In genomic region chrX:167417654-167418053, GRCm38 (mm10) we compare ENCODE assay signal across 33 mouse cellular contexts.
"Had no signal": no experiment of that assay in that cellular context is flagged by ENCODE, and none has a peak within 500 bp of the region (broad histone marks: within the 10 kb centered on the region; RNA-seq: fewer than 3 reads in every experiment).

No protein-coding gene starts in this region.

- H3K4me3 ChIP-seq: heart, adult 2 months; heart, embryonic 10.5 days; heart, embryonic 12.5 days; heart, embryonic 13.5 days; heart, embryonic 15.5 days; hindbrain, embryonic 10.5 days; hindbrain, embryonic 12.5 days; hindbrain, embryonic 13.5 days; hindbrain, embryonic 15.5 days; kidney, embryonic 15.5 days; layer of hippocampus, adult 2 months; left cerebral cortex, adult 2 months had no signal

- H3K27me3 ChIP-seq: heart, embryonic 12.5 days; heart, embryonic 13.5 days; heart, embryonic 15.5 days had no signal

- H3K27ac ChIP-seq: heart, adult 2 months; heart, embryonic 10.5 days; heart, embryonic 13.5 days; heart, embryonic 15.5 days; hindbrain, embryonic 10.5 days; hindbrain, embryonic 12.5 days; hindbrain, embryonic 13.5 days; hindbrain, embryonic 15.5 days; hindbrain, postnatal 0 days; kidney, embryonic 15.5 days; kidney, postnatal 0 days; layer of hippocampus, adult 2 months; left cerebral cortex, adult 2 months had no signal

- H3K9me3 ChIP-seq: heart, embryonic 10.5 days; heart, embryonic 12.5 days; heart, embryonic 13.5 days; heart, embryonic 15.5 days; hindbrain, embryonic 10.5 days; hindbrain, embryonic 12.5 days; hindbrain, embryonic 13.5 days; hindbrain, embryonic 15.5 days; kidney, embryonic 15.5 days had no signal

- DNase-seq: heart, adult 2 months; heart, postnatal 10 days; heart, postnatal 14 days; heart, postnatal 36 days; heart, postnatal 4 days; kidney, adult 11 months; kidney, adult 18-20 months; kidney, adult 2 months; kidney, adult 8-10 months; kidney, adult 9 months; kidney, postnatal 10 days; kidney, postnatal 14 days; kidney, postnatal 25 days; kidney, postnatal 36 days; kidney, postnatal 4 days; layer of hippocampus, adult 9-11 months; layer of hippocampus, postnatal 36 days had no signal

- H3K9ac ChIP-seq: heart, embryonic 12.5 days; heart, embryonic 13.5 days; heart, embryonic 15.5 days; hindbrain, embryonic 12.5 days; hindbrain, embryonic 13.5 days; hindbrain, embryonic 15.5 days; kidney, embryonic 15.5 days had no signal

- ATAC-seq: hindbrain, embryonic 16.5 days; hindbrain, postnatal 0 days; inflammation-experienced regulatory T-cells, adult 6 months had no signal

- H3K4me2 ChIP-seq: heart, embryonic 11.5 days; heart, embryonic 12.5 days; heart, embryonic 13.5 days; heart, embryonic 15.5 days; hindbrain, embryonic 12.5 days; hindbrain, embryonic 13.5 days; hindbrain, embryonic 15.5 days; kidney, embryonic 15.5 days had no signal

- H3K36me3 ChIP-seq: heart, embryonic 10.5 days; heart, embryonic 12.5 days; heart, embryonic 13.5 days; heart, embryonic 15.5 days; hindbrain, embryonic 10.5 days; hindbrain, embryonic 12.5 days; hindbrain, embryonic 13.5 days; hindbrain, embryonic 15.5 days; kidney, embryonic 15.5 days had no signal

- H3K4me1 ChIP-seq: heart, embryonic 10.5 days; heart, embryonic 12.5 days; heart, embryonic 13.5 days; heart, embryonic 15.5 days; hindbrain, embryonic 10.5 days; hindbrain, embryonic 12.5 days; hindbrain, embryonic 13.5 days; hindbrain, embryonic 15.5 days; kidney, embryonic 15.5 days had no signal
